Mouse (Mus musculus): ENCODE data around the gene Zfp345.
"Not testable (repeated sequence)": the region's sequence is repeated elsewhere in the genome, so short reads cannot be mapped to it uniquely, and the experiment has no call there.

DNA sequence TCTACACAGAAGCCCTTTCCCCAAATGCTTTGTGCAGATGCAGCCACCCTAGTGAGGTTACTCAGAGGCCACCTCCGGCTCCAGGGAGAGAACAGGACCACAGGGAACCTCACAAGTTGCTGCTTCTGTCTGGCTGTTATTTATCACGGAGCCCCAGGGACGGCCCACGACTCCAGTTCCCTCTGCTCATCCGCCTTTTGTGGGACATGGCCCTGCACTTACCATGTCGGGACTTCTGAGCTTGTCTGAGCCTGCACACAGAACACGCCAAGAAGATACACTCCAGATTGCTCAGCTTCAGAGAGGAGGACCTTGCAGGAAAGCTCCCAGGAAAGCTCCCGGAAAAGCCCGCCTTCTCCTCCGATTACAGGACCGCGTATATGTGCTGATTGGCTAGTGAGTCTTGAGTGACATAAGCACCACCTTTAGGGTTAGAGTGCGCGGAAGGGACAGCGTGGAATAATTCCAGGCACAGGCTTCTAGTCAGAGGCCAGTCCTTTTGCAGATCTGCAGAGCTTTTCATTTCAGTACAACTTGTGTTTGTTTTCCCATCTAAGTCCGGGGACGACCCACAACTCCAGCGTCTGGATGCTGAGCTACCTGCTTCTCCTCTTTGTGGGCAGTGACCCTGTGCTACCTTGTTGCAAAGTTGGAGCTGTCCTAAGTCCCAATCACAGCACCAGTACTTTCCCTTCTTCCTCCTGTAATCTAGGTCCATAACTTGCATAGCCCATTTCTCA is 33.5 kb downstream of the Zfp345 start, which contains the start of gene Zfp442:
- TF ChIP-seq CTCF (conservative IDR thresholded peaks at IDR 0.05; ENCODE audit: insufficient read depth, insufficient read length, low read depth, low read length); POLR2A (IDR thresholded peaks at IDR 0.05; ENCODE audit: low read depth, low read length): not testable (repeated sequence)
